In the genomic region with DNA sequence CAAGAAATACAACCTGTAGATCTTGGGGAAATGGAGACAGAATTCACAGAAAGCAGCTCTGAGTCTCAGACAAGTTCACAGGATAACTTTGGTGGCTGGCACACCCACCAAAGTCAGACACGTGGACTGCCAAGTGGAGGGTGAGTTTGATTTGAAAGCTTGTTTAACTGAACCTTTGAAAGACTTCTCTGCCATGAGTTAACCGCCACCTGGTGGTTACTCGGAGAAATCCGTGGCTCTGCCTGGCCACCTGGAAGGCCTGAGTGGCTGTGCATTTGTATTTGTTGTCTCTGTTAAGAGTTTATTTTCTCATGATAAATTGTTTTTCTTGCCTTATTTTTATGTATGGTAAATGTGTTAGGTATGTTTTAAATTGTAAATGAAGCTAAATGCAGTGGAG, we compare ENCODE assay signal across 9 mouse cellular contexts. TPM values are rescaled to one million over a fixed set of nuclear protein-coding genes. Genes with fewer than 3 reads are reported as not detected.
DNase-seq lines count a peak whose midpoint lies in the region; ATAC-seq and TF ChIP-seq lines count a peak whose summit lies in the region.
"Had no signal": no experiment of that assay in that cellular context is flagged by ENCODE, and none has a peak within 500 bp of the region (broad histone marks: within the 10 kb centered on the region; RNA-seq: fewer than 3 reads in every experiment).

No protein-coding gene starts in this region.

- no peak overlapping the region for H3K4me3 ChIP-seq in hindbrain, embryonic 11.5 days (ENCODE audit: low read depth, low read length)
- no peak overlapping the region for H3K4me3 ChIP-seq in hindbrain, embryonic 16.5 days (ENCODE audit: low read length)
- no peak overlapping the region for H3K4me3 ChIP-seq in ES-Bruce4 (ENCODE audit: low read depth, low read length)
- no peak overlapping the region for H3K4me3 ChIP-seq in limb, embryonic 14.5 days (replicated peaks; ENCODE audit: low read length)
- no peak overlapping the region for H3K4me3 ChIP-seq in stomach, postnatal 0 days (ENCODE audit: low read depth, low read length)

- peak; percentile 47 for TF ChIP-seq CTCF in ES-Bruce4 (IDR thresholded peaks at IDR 0.05; ENCODE audit: low read depth, low read length)
- peak; percentile 74 for TF ChIP-seq CTCF in stomach, postnatal 0 days (IDR thresholded peaks at IDR 0.05; ENCODE audit: low read depth)

- peak; percentile 59 for DNase-seq in hindbrain, embryonic 11.5 days (ENCODE audit: low spot score)
- DNase-seq in A20 (ENCODE audit: low read depth, low spot score) = peak; percentile 67
- peak; percentile 65 to 68 for DNase-seq in cerebellum, postnatal 36 days
- DNase-seq in limb, embryonic 14.5 days (ENCODE audit: low spot score) = peak; percentile 45
- peak; percentile 69 for DNase-seq in stomach, postnatal 0 days (ENCODE audit: low spot score)
- no peak for DNase-seq in urinary bladder, postnatal 25 days (ENCODE audit: low spot score)

- H3K36me3 ChIP-seq in hindbrain, embryonic 11.5 days (ENCODE audit: control insufficient read depth, insufficient read depth, low read length) = no peaks in the 10 kb centered on the region
- no peaks in the 10 kb centered on the region for H3K36me3 ChIP-seq in hindbrain, embryonic 16.5 days (ENCODE audit: control insufficient read depth, insufficient read depth, low read length)
- no peaks in the 10 kb centered on the region for H3K36me3 ChIP-seq in ES-Bruce4 (ENCODE audit: control insufficient read depth, insufficient read depth, low read length, poor library complexity, severe bottlenecking)
- H3K36me3 ChIP-seq in limb, embryonic 14.5 days (ENCODE audit: control insufficient read depth, insufficient read depth, low read length) = no peaks in the 10 kb centered on the region
- no peaks in the 10 kb centered on the region for H3K36me3 ChIP-seq in stomach, postnatal 0 days (ENCODE audit: control insufficient read depth, insufficient read depth, low read length)

- 11% methylated on average over 4 of the region's 4 CpGs for WGBS in hindbrain, embryonic 11.5 days
- 9% methylated on average over 4 of the region's 4 CpGs for WGBS in hindbrain, embryonic 16.5 days
- WGBS in limb, embryonic 14.5 days = 4% methylated on average over 4 of the region's 4 CpGs
- WGBS in stomach, postnatal 0 days = 8% methylated on average over 4 of the region's 4 CpGs

- no peak for TF ChIP-seq EP300 in ES-Bruce4 (IDR thresholded peaks at IDR 0.05; ENCODE audit: insufficient read depth, low read depth, low read length)
- no peak for TF ChIP-seq EP300 in stomach, postnatal 0 days (optimal IDR thresholded peaks at IDR 0.05)

- no peak overlapping the region for H3K9ac ChIP-seq in hindbrain, embryonic 11.5 days (ENCODE audit: low read depth, low read length)
- H3K9ac ChIP-seq in hindbrain, embryonic 16.5 days (ENCODE audit: low read depth, low read length) = no peak overlapping the region
- no peak overlapping the region for H3K9ac ChIP-seq in ES-Bruce4 (ENCODE audit: low read depth, poor library complexity, severe bottlenecking)
- no peak overlapping the region for H3K9ac ChIP-seq in limb, embryonic 14.5 days (ENCODE audit: low read depth, low read length, severe bottlenecking)
- H3K9ac ChIP-seq in stomach, postnatal 0 days (ENCODE audit: low read length) = no peak overlapping the region

- no peak overlapping the region for H3K4me2 ChIP-seq in hindbrain, embryonic 11.5 days (replicated peaks; ENCODE audit: low read depth, low read length)
- no peak overlapping the region for H3K4me2 ChIP-seq in hindbrain, embryonic 16.5 days (ENCODE audit: low read length)
- H3K4me2 ChIP-seq in limb, embryonic 14.5 days (replicated peaks; ENCODE audit: low read depth, low read length, severe bottlenecking) = no peak overlapping the region
- H3K4me2 ChIP-seq in stomach, postnatal 0 days (replicated peaks; ENCODE audit: low read depth) = no peak overlapping the region

- no peaks in the 10 kb centered on the region for H3K9me3 ChIP-seq in hindbrain, embryonic 11.5 days (ENCODE audit: control insufficient read depth, low read length)
- peaks cover 2% of the 10 kb centered on the region for H3K9me3 ChIP-seq in hindbrain, embryonic 16.5 days (ENCODE audit: control insufficient read depth, low read length)
- H3K9me3 ChIP-seq in ES-Bruce4 (replicated peaks; ENCODE audit: control insufficient read depth, insufficient read depth, low read length, poor library complexity, severe bottlenecking) = peaks cover 13% of the 10 kb centered on the region
- no peaks in the 10 kb centered on the region for H3K9me3 ChIP-seq in limb, embryonic 14.5 days (ENCODE audit: control insufficient read depth, low read length)
- no peaks in the 10 kb centered on the region for H3K9me3 ChIP-seq in stomach, postnatal 0 days (ENCODE audit: control insufficient read depth, low read length)

- H3K27ac ChIP-seq in hindbrain, embryonic 11.5 days (ENCODE audit: low read depth, low read length) = no peak overlapping the region
- no peak overlapping the region for H3K27ac ChIP-seq in hindbrain, embryonic 16.5 days (ENCODE audit: low read depth, low read length)
- no peak overlapping the region for H3K27ac ChIP-seq in ES-Bruce4 (ENCODE audit: insufficient read depth, low read length)
- no peak overlapping the region for H3K27ac ChIP-seq in limb, embryonic 14.5 days (replicated peaks; ENCODE audit: low read depth, low read length)
- H3K27ac ChIP-seq in stomach, postnatal 0 days (replicated peaks) = no peak overlapping the region

- H3K4me1 ChIP-seq in hindbrain, embryonic 11.5 days (replicated peaks; ENCODE audit: control insufficient read depth, insufficient read depth, low read length) = no peaks in the 10 kb centered on the region
- no peaks in the 10 kb centered on the region for H3K4me1 ChIP-seq in hindbrain, embryonic 16.5 days (ENCODE audit: control insufficient read depth, insufficient read depth, low read depth, low read length)
- no peaks in the 10 kb centered on the region for H3K4me1 ChIP-seq in ES-Bruce4 (ENCODE audit: control insufficient read depth, insufficient read depth, low read length)
- H3K4me1 ChIP-seq in limb, embryonic 14.5 days (ENCODE audit: control insufficient read depth, insufficient read depth, low read length) = no peaks in the 10 kb centered on the region
- H3K4me1 ChIP-seq in stomach, postnatal 0 days (replicated peaks; ENCODE audit: control insufficient read depth, insufficient read depth) = no peaks in the 10 kb centered on the region

- no peak for TF ChIP-seq POLR2A in ES-Bruce4 (IDR thresholded peaks at IDR 0.05; ENCODE audit: insufficient read depth, low read length)
- TF ChIP-seq POLR2A in limb, embryonic 14.5 days (IDR thresholded peaks at IDR 0.05; ENCODE audit: borderline replicate concordance, extremely low read depth, insufficient read depth, insufficient read length) = no peak

- ATAC-seq in hindbrain, embryonic 11.5 days (ENCODE audit: low FRiP score) = no peak
- ATAC-seq in hindbrain, embryonic 16.5 days = no peak
- ATAC-seq in limb, embryonic 14.5 days (ENCODE audit: low FRiP score, low read depth) = no peak
- no peak for ATAC-seq in stomach, postnatal 0 days (ENCODE audit: low FRiP score, low TSS enrichment)

- H3K27me3 ChIP-seq in hindbrain, embryonic 11.5 days (ENCODE audit: control insufficient read depth, insufficient read depth, low read length) = no peaks in the 10 kb centered on the region
- H3K27me3 ChIP-seq in hindbrain, embryonic 16.5 days (replicated peaks; ENCODE audit: control insufficient read depth, insufficient read depth, low read length) = no peaks in the 10 kb centered on the region
- no peaks in the 10 kb centered on the region for H3K27me3 ChIP-seq in ES-Bruce4 (ENCODE audit: control insufficient read depth, insufficient read depth, low read length, poor library complexity, severe bottlenecking)
- no peaks in the 10 kb centered on the region for H3K27me3 ChIP-seq in limb, embryonic 14.5 days (ENCODE audit: control insufficient read depth, insufficient read depth, low read length)
- no peaks in the 10 kb centered on the region for H3K27me3 ChIP-seq in stomach, postnatal 0 days (ENCODE audit: control insufficient read depth, insufficient read depth, low read length)

RNA-seq across cellular contexts. Expression of a gene that starts 10.4 kb away (rescaled TPM):
- polyA plus RNA-seq in hindbrain, embryonic 11.5 days (2014; fragmentation: Nextera tagmentation; extraction: Ambion mirVana) = not detected in 2 replicates
- polyA plus RNA-seq in hindbrain, embryonic 16.5 days (2015; fragmentation: Nextera tagmentation; extraction: Ambion mirVana) = 0.38 TPM in 1 of 2 replicates, not detected in the other
- polyA plus RNA-seq in ES-Bruce4 (2011; ENCODE audit: insufficient read depth, insufficient read length, low read depth, missing spikeins) = not detected in 2 replicates
- polyA plus RNA-seq in limb, embryonic 14.5 days (2012; rRNA removed) = not detected in 2 replicates
- polyA plus RNA-seq in limb, embryonic 14.5 days (2014; fragmentation: Nextera tagmentation; extraction: Ambion mirVana) = not detected in 2 replicates
- polyA plus RNA-seq in stomach, postnatal 0 days (2015; fragmentation: Nextera tagmentation; extraction: Ambion mirVana) = not detected in 2 replicates
- polyA plus RNA-seq: embryonic facial prominence, embryonic 14.5 days had no signal

RNA-seq across cellular contexts. Expression of a gene that starts 15.9 kb away (rescaled TPM):
- polyA plus RNA-seq in hindbrain, embryonic 11.5 days (2014; fragmentation: Nextera tagmentation; extraction: Ambion mirVana) = 12.9 and 16.5 TPM in 2 replicates
- 6.3 and 12.2 TPM in 2 replicates for polyA plus RNA-seq in hindbrain, embryonic 16.5 days (2015; fragmentation: Nextera tagmentation; extraction: Ambion mirVana)
- 326 and 328 TPM in 2 replicates for polyA plus RNA-seq in ES-Bruce4 (2011; ENCODE audit: insufficient read depth, insufficient read length, low read depth, missing spikeins)
- 58.7 and 65.2 TPM in 2 replicates for polyA plus RNA-seq in limb, embryonic 14.5 days (2012; rRNA removed)
- polyA plus RNA-seq in limb, embryonic 14.5 days (2014; fragmentation: Nextera tagmentation; extraction: Ambion mirVana) = 39.4 and 46.5 TPM in 2 replicates
- polyA plus RNA-seq in stomach, postnatal 0 days (2015; fragmentation: Nextera tagmentation; extraction: Ambion mirVana) = 8.3 and 8.8 TPM in 2 replicates
